Comparison of ENCODE assay signal across 13 mouse cellular contexts in genomic region chr2:65294092-65294491, GRCm38 (mm10). TPM values are rescaled to one million over a fixed set of nuclear protein-coding genes. Genes with fewer than 3 reads are reported as not detected.
DNase-seq lines count a peak whose midpoint lies in the region; ATAC-seq and TF ChIP-seq lines count a peak whose summit lies in the region.
"Had no signal": no experiment of that assay in that cellular context is flagged by ENCODE, and none has a peak within 500 bp of the region (broad histone marks: within the 10 kb centered on the region; RNA-seq: fewer than 3 reads in every experiment).

No protein-coding gene starts in this region.

- no peaks in the 10 kb centered on the region for H3K4me1 ChIP-seq in intestine, embryonic 15.5 days (replicated peaks)
- no peaks in the 10 kb centered on the region for H3K4me1 ChIP-seq in intestine, postnatal 0 days (replicated peaks; ENCODE audit: control insufficient read depth, insufficient read depth, low read length)
- H3K4me1 ChIP-seq in stomach, embryonic 15.5 days = 0 out of 2 replicates have a peak, but pooled peaks cover 2% of the 10 kb centered on the region
- H3K4me1 ChIP-seq in stomach, postnatal 0 days (replicated peaks; ENCODE audit: control insufficient read depth, insufficient read depth) = no peaks in the 10 kb centered on the region
- H3K4me1 ChIP-seq: embryonic facial prominence, embryonic 12.5 days; liver, embryonic 15.5 days had no signal

- 74% methylated on average over 8 of the region's 8 CpGs for WGBS in intestine, embryonic 15.5 days
- 61% methylated on average over 8 of the region's 8 CpGs for WGBS in intestine, postnatal 0 days
- WGBS in stomach, embryonic 15.5 days = 67% methylated on average over 8 of the region's 8 CpGs
- WGBS in stomach, postnatal 0 days = 69% methylated on average over 8 of the region's 8 CpGs

- no peak overlapping the region for H3K4me2 ChIP-seq in intestine, embryonic 15.5 days (replicated peaks)
- no peak overlapping the region for H3K4me2 ChIP-seq in intestine, postnatal 0 days (replicated peaks; ENCODE audit: low read depth)
- no peak overlapping the region for H3K4me2 ChIP-seq in stomach, embryonic 15.5 days
- no peak overlapping the region for H3K4me2 ChIP-seq in stomach, postnatal 0 days (replicated peaks; ENCODE audit: low read depth)
- H3K4me2 ChIP-seq: embryonic facial prominence, embryonic 12.5 days; liver, embryonic 15.5 days had no signal

- TF ChIP-seq CTCF in intestine, postnatal 0 days (IDR thresholded peaks at IDR 0.05; ENCODE audit: low read depth) = no peak
- no peak for TF ChIP-seq CTCF in stomach, postnatal 0 days (IDR thresholded peaks at IDR 0.05; ENCODE audit: low read depth)

- no peaks in the 10 kb centered on the region for H3K27me3 ChIP-seq in intestine, embryonic 15.5 days (replicated peaks)
- no peaks in the 10 kb centered on the region for H3K27me3 ChIP-seq in intestine, postnatal 0 days (replicated peaks; ENCODE audit: control insufficient read depth, insufficient read depth, low read length)
- no peaks in the 10 kb centered on the region for H3K27me3 ChIP-seq in stomach, embryonic 15.5 days (replicated peaks)
- H3K27me3 ChIP-seq in stomach, postnatal 0 days (ENCODE audit: control insufficient read depth, insufficient read depth, low read length) = no peaks in the 10 kb centered on the region
- H3K27me3 ChIP-seq: CH12.LX; embryonic facial prominence, embryonic 12.5 days; liver, embryonic 15.5 days had no signal

- ATAC-seq in intestine, embryonic 15.5 days = 0 out of 2 replicates have a peak, but pooled peaks have one; percentile 23
- ATAC-seq in intestine, postnatal 0 days = no peak
- peak; percentile 18; the same call in 1 of the 2 replicates for ATAC-seq in stomach, embryonic 15.5 days (ENCODE audit: insufficient read depth, low FRiP score, low read depth)
- no peak for ATAC-seq in stomach, postnatal 0 days (ENCODE audit: low FRiP score, low TSS enrichment)

- no peaks in the 10 kb centered on the region for H3K36me3 ChIP-seq in intestine, embryonic 15.5 days
- H3K36me3 ChIP-seq in intestine, postnatal 0 days (ENCODE audit: control insufficient read depth, insufficient read depth) = no peaks in the 10 kb centered on the region
- H3K36me3 ChIP-seq in stomach, embryonic 15.5 days = no peaks in the 10 kb centered on the region
- H3K36me3 ChIP-seq in stomach, postnatal 0 days (ENCODE audit: control insufficient read depth, insufficient read depth, low read length) = no peaks in the 10 kb centered on the region
- H3K36me3 ChIP-seq: embryonic facial prominence, embryonic 12.5 days; liver, embryonic 15.5 days had no signal

- intact Hi-C loops in heart, postnatal 14 days (cut with DNase I) = loop anchor here (2.0 kb wide), 1 partner anchor 57 kb away; no protein-coding TSS in a partner anchor

- H3K27ac ChIP-seq in intestine, embryonic 15.5 days = no peak overlapping the region
- no peak overlapping the region for H3K27ac ChIP-seq in intestine, postnatal 0 days (ENCODE audit: low read depth, low read length)
- no peak overlapping the region for H3K27ac ChIP-seq in stomach, embryonic 15.5 days
- no peak overlapping the region for H3K27ac ChIP-seq in stomach, postnatal 0 days (replicated peaks)
- H3K27ac ChIP-seq: embryonic facial prominence, embryonic 12.5 days; liver, embryonic 15.5 days had no signal

- DNase-seq in stomach, postnatal 0 days (ENCODE audit: low spot score) = no peak
- DNase-seq in heart, postnatal 14 days = peak; percentile 48 to 62
- peak; percentile 49 for DNase-seq in testis, postnatal 14 days (ENCODE audit: low spot score)
- no peak for DNase-seq in thymus, postnatal 14 days
- DNase-seq in MN1 (ENCODE audit: low spot score) = no peak
- DNase-seq: right cerebral cortex, postnatal 14 days; thymus, postnatal 4 days had no signal

- TF ChIP-seq EP300 in stomach, postnatal 0 days (optimal IDR thresholded peaks at IDR 0.05) = no peak

- no peaks in the 10 kb centered on the region for H3K9me3 ChIP-seq in intestine, embryonic 15.5 days
- no peaks in the 10 kb centered on the region for H3K9me3 ChIP-seq in intestine, postnatal 0 days (ENCODE audit: control insufficient read depth)
- no peaks in the 10 kb centered on the region for H3K9me3 ChIP-seq in stomach, embryonic 15.5 days
- H3K9me3 ChIP-seq in stomach, postnatal 0 days (ENCODE audit: control insufficient read depth, low read length) = no peaks in the 10 kb centered on the region
- H3K9me3 ChIP-seq: embryonic facial prominence, embryonic 12.5 days; liver, embryonic 15.5 days had no signal

- no peak overlapping the region for H3K4me3 ChIP-seq in intestine, embryonic 15.5 days (replicated peaks)
- H3K4me3 ChIP-seq in intestine, postnatal 0 days (ENCODE audit: low read depth, low read length) = no peak overlapping the region
- H3K4me3 ChIP-seq in stomach, embryonic 15.5 days (replicated peaks) = no peak overlapping the region
- H3K4me3 ChIP-seq in stomach, postnatal 0 days (ENCODE audit: low read depth, low read length) = no peak overlapping the region
- H3K4me3 ChIP-seq: embryonic facial prominence, embryonic 12.5 days; liver, embryonic 15.5 days had no signal

- H3K9ac ChIP-seq in intestine, embryonic 15.5 days = no peak overlapping the region
- H3K9ac ChIP-seq in intestine, postnatal 0 days (ENCODE audit: low read depth, low read length) = no peak overlapping the region
- H3K9ac ChIP-seq in stomach, embryonic 15.5 days = no peak overlapping the region
- H3K9ac ChIP-seq in stomach, postnatal 0 days (ENCODE audit: low read length) = no peak overlapping the region
- H3K9ac ChIP-seq: embryonic facial prominence, embryonic 12.5 days; liver, embryonic 15.5 days had no signal

RNA-seq across cellular contexts. Expression of gene Cobll1, which starts 54.9 kb away (rescaled TPM):
- 19.9 and 21.9 TPM in 2 replicates for polyA plus RNA-seq in intestine, embryonic 15.5 days (2015; fragmentation: Nextera tagmentation; extraction: Ambion mirVana)
- polyA plus RNA-seq in intestine, postnatal 0 days (2015; fragmentation: Nextera tagmentation; extraction: Ambion mirVana) = 14.2 and 17.3 TPM in 2 replicates
- polyA plus RNA-seq in stomach, embryonic 15.5 days (2015; fragmentation: Nextera tagmentation; extraction: Ambion mirVana) = 14.3 and 16.2 TPM in 2 replicates
- polyA plus RNA-seq in stomach, postnatal 0 days (2015; fragmentation: Nextera tagmentation; extraction: Ambion mirVana) = 9.3 and 10.3 TPM in 2 replicates
- 10 to 100 TPM; 51.3 to 53.6 TPM for total RNA-seq in heart, postnatal 14 days (2021)

Comparison
In these comparisons a context has a peak if more than half of its experiments do, and no peak if none do; other contexts are left out.
1. ATAC-seq: peak in intestine, embryonic 15.5 days (single experiment) and stomach, embryonic 15.5 days (single experiment); none in intestine, postnatal 0 days (single experiment) and stomach, postnatal 0 days (single experiment).
2. DNase-seq: peak in heart, postnatal 14 days (2 of 2) and testis, postnatal 14 days (single experiment); none in stomach, postnatal 0 days (single experiment), thymus, postnatal 14 days (single experiment) and MN1 (single experiment).